ENCODE assay signal across 27 mouse cellular contexts in the genomic region with DNA sequence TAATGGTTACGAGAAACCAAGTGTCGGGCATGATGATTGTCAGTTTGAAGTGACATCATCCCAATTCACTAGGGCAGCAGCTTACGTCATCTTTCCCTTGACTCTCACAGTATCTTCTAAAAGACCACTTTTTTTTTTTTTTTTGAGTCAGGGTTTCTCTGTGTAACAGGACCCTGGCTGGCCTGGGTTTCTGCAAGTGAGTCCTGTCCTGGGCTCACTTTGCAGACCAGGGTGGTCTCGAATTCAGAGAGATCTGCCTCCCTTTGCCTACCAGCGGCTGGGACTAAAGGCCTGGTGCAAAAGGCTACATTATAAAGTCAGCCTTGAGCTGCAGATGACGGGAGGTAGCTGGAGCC. TPM values are rescaled to one million over a fixed set of nuclear protein-coding genes. Genes with fewer than 3 reads are reported as not detected.
A peak's percentile ranks its signal among the peaks of the same experiment; 100 is the strongest.
DNase-seq lines count a peak whose midpoint lies in the region; ATAC-seq and TF ChIP-seq lines count a peak whose summit lies in the region.
"Had no signal": no experiment of that assay in that cellular context is flagged by ENCODE, and none has a peak within 500 bp of the region (broad histone marks: within the 10 kb centered on the region; RNA-seq: fewer than 3 reads in every experiment).

No protein-coding gene starts in this region.

- no peak for DNase-seq in heart, embryonic 10.5 days (ENCODE audit: low spot score)
- DNase-seq in heart, postnatal 36 days: no peak
- DNase-seq in 416B (ENCODE audit: low read depth): peak; percentile 4
- no peak for DNase-seq in liver, embryonic 14.5 days (ENCODE audit: low read depth in 3 of 3, low spot score in 3 of 3)
- no peak for DNase-seq in urinary bladder, postnatal 10 days (ENCODE audit: low spot score)
- DNase-seq in retina, embryonic 14.5 days (ENCODE audit: low spot score): no peak
- DNase-seq: adrenal gland, postnatal 25 days; cerebellum, adult 9-10 months; forebrain, postnatal 0 days; gastrocnemius, postnatal 25 days; heart, adult 2 months; heart, postnatal 10 days; kidney, adult 8-10 months; kidney, postnatal 36 days; layer of hippocampus, postnatal 36 days; lung, postnatal 4 days; right cerebral cortex, postnatal 14 days; thymus, adult 2 months; thymus, postnatal 4 days had no signal

- intact Hi-C loops in heart, postnatal 36 days (cut with DNase I): no loop called here

- H3K27ac ChIP-seq in heart, embryonic 10.5 days: peak overlapping the region; percentile 53; the same call in 1 of the 2 replicates
- no peak overlapping the region for H3K27ac ChIP-seq in kidney, embryonic 16.5 days (ENCODE audit: low read length)
- no peak overlapping the region for H3K27ac ChIP-seq in kidney, embryonic 14.5 days (ENCODE audit: low read depth, low read length)
- peak overlapping the region; percentile 16; the same call in 1 of the 2 replicates for H3K27ac ChIP-seq in liver, embryonic 14.5 days
- H3K27ac ChIP-seq: heart, adult 2 months; hindbrain, embryonic 13.5 days; lung, embryonic 15.5 days; stomach, postnatal 0 days had no signal

- no peak for TF ChIP-seq EP300 in liver, embryonic 14.5 days (IDR thresholded peaks at IDR 0.05; ENCODE audit: low read depth)

- H3K4me2 ChIP-seq in kidney, embryonic 16.5 days (replicated peaks; ENCODE audit: low read depth, low read length): no peak overlapping the region
- H3K4me2 ChIP-seq in kidney, embryonic 14.5 days (replicated peaks; ENCODE audit: low read depth, low read length): no peak overlapping the region
- peak overlapping the region; percentile 41 for H3K4me2 ChIP-seq in liver, embryonic 14.5 days (ENCODE audit: low read depth)
- H3K4me2 ChIP-seq: hindbrain, embryonic 13.5 days; lung, embryonic 15.5 days had no signal

- ATAC-seq in kidney, embryonic 16.5 days (ENCODE audit: low FRiP score, low TSS enrichment): 0 out of 2 replicates have a peak, but pooled peaks have one; percentile 40
- ATAC-seq in kidney, embryonic 14.5 days (ENCODE audit: low FRiP score, low TSS enrichment): no peak
- ATAC-seq in liver, embryonic 14.5 days (ENCODE audit: insufficient read depth): 0 out of 2 replicates have a peak, but pooled peaks have one; percentile 4
- ATAC-seq: CD4-positive, CD25-positive, alpha-beta regulatory T cell, adult 4 months; forebrain, postnatal 0 days; inflammation-experienced regulatory T-cells, adult 6 months had no signal

- H3K36me3 ChIP-seq in heart, embryonic 10.5 days: peaks cover 11% of the 10 kb centered on the region; the same call in 1 of the 2 replicates
- H3K36me3 ChIP-seq in kidney, embryonic 16.5 days (ENCODE audit: insufficient read depth, low read length): no peaks in the 10 kb centered on the region
- no peaks in the 10 kb centered on the region for H3K36me3 ChIP-seq in kidney, embryonic 14.5 days (ENCODE audit: control insufficient read depth, insufficient read depth, low read length)
- peaks cover 29% of the 10 kb centered on the region for H3K36me3 ChIP-seq in liver, embryonic 14.5 days (replicated peaks; ENCODE audit: control insufficient read depth, insufficient read depth, low read depth)
- H3K36me3 ChIP-seq: hindbrain, embryonic 13.5 days; lung, embryonic 15.5 days had no signal

- H3K27me3 ChIP-seq in heart, embryonic 10.5 days (ENCODE audit: insufficient read depth, poor library complexity, severe bottlenecking): no peaks in the 10 kb centered on the region
- H3K27me3 ChIP-seq in kidney, embryonic 16.5 days (ENCODE audit: insufficient read depth, low read length): no peaks in the 10 kb centered on the region
- no peaks in the 10 kb centered on the region for H3K27me3 ChIP-seq in kidney, embryonic 14.5 days (ENCODE audit: control insufficient read depth, insufficient read depth, low read length)
- no peaks in the 10 kb centered on the region for H3K27me3 ChIP-seq in liver, embryonic 14.5 days (ENCODE audit: control insufficient read depth, insufficient read depth, low read length)
- H3K27me3 ChIP-seq: hindbrain, embryonic 13.5 days; lung, embryonic 15.5 days had no signal

- no peak overlapping the region for H3K4me3 ChIP-seq in heart, embryonic 10.5 days
- H3K4me3 ChIP-seq in kidney, embryonic 16.5 days (ENCODE audit: low read length): no peak overlapping the region
- no peak overlapping the region for H3K4me3 ChIP-seq in kidney, embryonic 14.5 days (ENCODE audit: low read length)
- H3K4me3 ChIP-seq in liver, embryonic 14.5 days (ENCODE audit: insufficient read depth in 1 of 2, low read depth in 2 of 2, low read length in 2 of 2): no peak overlapping the region
- H3K4me3 ChIP-seq: heart, adult 2 months; hindbrain, embryonic 13.5 days; lung, embryonic 15.5 days had no signal

- no peak overlapping the region for H3K9ac ChIP-seq in kidney, embryonic 16.5 days (replicated peaks; ENCODE audit: low read length)
- no peak overlapping the region for H3K9ac ChIP-seq in kidney, embryonic 14.5 days (ENCODE audit: low read depth, low read length)
- no peak overlapping the region for H3K9ac ChIP-seq in liver, embryonic 14.5 days (replicated peaks)
- H3K9ac ChIP-seq: forebrain, postnatal 0 days; hindbrain, embryonic 13.5 days; lung, embryonic 15.5 days had no signal

- WGBS in heart, embryonic 10.5 days: 53% methylated on average over 6 of the region's 6 CpGs
- WGBS in kidney, embryonic 16.5 days: 76% methylated on average over 6 of the region's 6 CpGs
- 78% methylated on average over 6 of the region's 6 CpGs for WGBS in kidney, embryonic 14.5 days
- WGBS in liver, embryonic 14.5 days (ENCODE audit: insufficient replicate concordance): 69% methylated on average over 6 of the region's 6 CpGs

- H3K9me3 ChIP-seq in heart, embryonic 10.5 days: no peaks in the 10 kb centered on the region
- no peaks in the 10 kb centered on the region for H3K9me3 ChIP-seq in kidney, embryonic 16.5 days (ENCODE audit: low read length)
- H3K9me3 ChIP-seq in kidney, embryonic 14.5 days (ENCODE audit: control insufficient read depth, low read length): no peaks in the 10 kb centered on the region
- no peaks in the 10 kb centered on the region for H3K9me3 ChIP-seq in liver, embryonic 14.5 days (ENCODE audit: control insufficient read depth, low read length)
- H3K9me3 ChIP-seq: hindbrain, embryonic 13.5 days; lung, embryonic 15.5 days had no signal

- no peak for TF ChIP-seq CTCF in liver, embryonic 14.5 days (IDR thresholded peaks at IDR 0.05; ENCODE audit: low read depth)

- peaks cover 15% of the 10 kb centered on the region for H3K4me1 ChIP-seq in heart, embryonic 10.5 days
- H3K4me1 ChIP-seq in kidney, embryonic 16.5 days (ENCODE audit: insufficient read depth, low read length): peaks cover 9% of the 10 kb centered on the region; the same call in 1 of the 2 replicates
- 0 out of 2 replicates have a peak, but pooled peaks cover 3% of the 10 kb centered on the region for H3K4me1 ChIP-seq in kidney, embryonic 14.5 days (ENCODE audit: control insufficient read depth, insufficient read depth, low read length)
- peaks cover 17 to 19% of the 10 kb centered on the region in 2 experiments for H3K4me1 ChIP-seq in liver, embryonic 14.5 days (replicated peaks; ENCODE audit: control insufficient read depth in 2 of 2, insufficient read depth in 2 of 2, low read length in 1 of 2)
- H3K4me1 ChIP-seq: hindbrain, embryonic 13.5 days; lung, embryonic 15.5 days had no signal

RNA-seq across cellular contexts. Expression of a gene that starts 29.9 kb away (rescaled TPM):
- 47.7 and 49.2 TPM in 2 replicates for polyA plus RNA-seq in heart, embryonic 10.5 days (2016; fragmentation: Nextera tagmentation; extraction: Ambion mirVana)
- total RNA-seq in heart, postnatal 36 days (2021): 1 to 10 TPM; 5.3 to 6.0 TPM
- polyA plus RNA-seq in kidney, embryonic 16.5 days (2015; fragmentation: Nextera tagmentation; extraction: Ambion mirVana): 18.3 and 19.5 TPM in 2 replicates
- 9.5 and 15.2 TPM in 2 replicates for polyA plus RNA-seq in kidney, embryonic 14.5 days (2014; fragmentation: Nextera tagmentation; extraction: Ambion mirVana)
- polyA plus RNA-seq in liver, embryonic 14.5 days (2012; rRNA removed): 22.8 and 27.5 TPM in 2 replicates
- polyA plus RNA-seq in liver, embryonic 14.5 days (2014; fragmentation: Nextera tagmentation; extraction: Ambion mirVana): 55.4 and 56.8 TPM in 2 replicates
- total RNA-seq: monocyte, adult 5-6 weeks had no signal

Comparison
In these comparisons a context has a peak if more than half of its experiments do, and no peak if none do; other contexts are left out.
1. H3K27ac ChIP-seq: peak in heart, embryonic 10.5 days (single experiment) and liver, embryonic 14.5 days (single experiment); none in kidney, embryonic 16.5 days (single experiment) and kidney, embryonic 14.5 days (single experiment).